Mouse (Mus musculus): ENCODE measurements around the gene Sytl2.

The Sytl2 gene

GRCm38 (mm10) chr7:90312151-90312883, 10.3 kb downstream of the Sytl2 start:
- no peak for DNase-seq

GRCm38 (mm10) chr7:90313421-90313820, 11.4 kb downstream of the Sytl2 start:
- no peak for DNase-seq

GRCm38 (mm10) chr7:90316823-90317222, 14.8 kb downstream of the Sytl2 start:
- DNase-seq = no peak

GRCm38 (mm10) chr7:90319446-90319845, 17.4 kb downstream of the Sytl2 start:
- DNase-seq = no peak

GRCm38 (mm10) chr7:90320124-90320523, 18.1 kb downstream of the Sytl2 start:
- DNase-seq = no peak

GRCm38 (mm10) chr7:90325166-90325565, 23.1 kb downstream of the Sytl2 start:
- DNase-seq = no peak

GRCm38 (mm10) chr7:90330200-90330599, 28.1 kb downstream of the Sytl2 start:
- DNase-seq = no peak

- DNase-seq = no peak
Measured at GRCm38 (mm10) chr7:90332483-90333065, 30.5 kb downstream of the Sytl2 start.

GRCm38 (mm10) chr7:90334362-90334761, 32.3 kb downstream of the Sytl2 start:
- DNase-seq = no peak

- no peak for DNase-seq
Measured at GRCm38 (mm10) chr7:90334831-90335230, 32.8 kb downstream of the Sytl2 start.

GRCm38 (mm10) chr7:90335755-90336194, 33.7 kb downstream of the Sytl2 start:
- no peak for DNase-seq

GRCm38 (mm10) chr7:90341212-90341957, 39.3 kb downstream of the Sytl2 start:
- no peak for DNase-seq

- DNase-seq = no peak
Measured at GRCm38 (mm10) chr7:90344903-90345302, 42.9 kb downstream of the Sytl2 start.

GRCm38 (mm10) chr7:90347779-90348437, 45.9 kb downstream of the Sytl2 start:
- no peak for DNase-seq

GRCm38 (mm10) chr7:90349014-90349413, 47.0 kb downstream of the Sytl2 start:
- DNase-seq = no peak

GRCm38 (mm10) chr7:90352183-90352582, 50.1 kb downstream of the Sytl2 start:
- no peak for DNase-seq

- DNase-seq = no peak
Measured at GRCm38 (mm10) chr7:90353488-90354228, 51.6 kb downstream of the Sytl2 start.

- DNase-seq = no peak
Measured at GRCm38 (mm10) chr7:90354229-90354604, 52.2 kb downstream of the Sytl2 start.

- no peak for DNase-seq
Measured at GRCm38 (mm10) chr7:90355454-90355853, 53.4 kb downstream of the Sytl2 start.

GRCm38 (mm10) chr7:90355995-90356394, 53.9 kb downstream of the Sytl2 start:
- DNase-seq = no peak

GRCm38 (mm10) chr7:90362788-90363187, 60.7 kb downstream of the Sytl2 start:
- DNase-seq = no peak

- no peak for DNase-seq
Measured at GRCm38 (mm10) chr7:90370071-90370851, 68.2 kb downstream of the Sytl2 start.

Data from liver (tissue).